Mouse (Mus musculus) erythroid progenitor cell, adult 5-6 weeks (primary cell): Measurements from ENCODE around the gene Gm732. TPM values are rescaled to one million over a fixed set of nuclear protein-coding genes. Genes with fewer than 3 reads are reported as not detected.

Source experiments
- ATAC-seq: replicated peaks from 2 replicates; pipeline ENCODE4 v1.8.0; 2016; ENCODE audit warnings: moderate number of reproducible peaks, mild to moderate bottlenecking, moderate TSS enrichment, inconsistent platforms; ENCODE audit not compliant: poor library complexity, low FRiP score, severe bottlenecking
- total RNA-seq, 2 experiments: library from RNA; stranded (forward) in 1 of 2; stranded (reverse) in 1 of 2; fragments of 150-400 nt in 1 of 2; fragments of 186-747, 209-891 nt in 1 of 2; gene quantifications; 2 replicates each; pipeline versions ENCODE4 v1.2.3 to v1.2.4; 2015 to 2017; ENCODE audit warnings: low replicate concordance in 2 of 2

Gene Gm732
- not detected in 2 replicates for total RNA-seq (2015; ENCODE audit: low replicate concordance)
- total RNA-seq (2017; ENCODE audit: low replicate concordance): not detected in 2 replicates

DNA sequence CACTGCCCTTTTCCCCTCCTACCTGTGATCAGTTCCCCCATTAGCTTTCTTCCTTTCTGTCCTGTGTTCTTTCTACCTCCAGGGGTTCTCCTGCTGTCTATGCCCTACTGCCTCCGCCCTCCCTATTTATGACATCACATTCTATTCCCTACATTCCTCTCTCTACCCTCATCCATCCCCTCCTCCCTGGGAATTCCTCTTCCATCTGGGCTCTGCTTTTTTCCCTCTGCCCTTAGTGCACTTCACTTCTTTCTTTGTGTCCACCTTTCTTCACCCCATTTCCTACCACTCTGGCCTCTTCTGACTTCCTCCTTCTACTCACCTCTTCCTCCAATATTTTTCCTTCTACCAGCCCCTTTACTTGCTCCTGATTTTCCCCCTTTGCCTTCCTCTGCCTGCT is at the start of gene Gm732:
Gm732 (minus strand) TSS at position 101 of the 400 bp plus-strand sequence.
- ATAC-seq: no peak

Other genes starting within 250 kb of the Gm732 start
- gene Tent5d, start 155.9 kb downstream of the Gm732 start, total RNA-seq (2015; ENCODE audit: low replicate concordance): not detected in 2 replicates
- gene Tent5d, start 155.9 kb downstream of the Gm732 start, total RNA-seq (2017; ENCODE audit: low replicate concordance): not detected in 2 replicates
- gene 2610002M06Rik, start 132.1 kb downstream of the Gm732 start, total RNA-seq (2015; ENCODE audit: low replicate concordance): 5.0 and 12.6 TPM in 2 replicates
- 8.5 and 11.3 TPM in 2 replicates for gene 2610002M06Rik, start 132.1 kb downstream of the Gm732 start, total RNA-seq (2017; ENCODE audit: low replicate concordance)